Mouse (Mus musculus): Measurements from ENCODE around the gene Bag6.
"Not testable (repeated sequence)": the region's sequence is repeated elsewhere in the genome, so short reads cannot be mapped to it uniquely, and the experiment has no call there.

Bag6 gene

DNA sequence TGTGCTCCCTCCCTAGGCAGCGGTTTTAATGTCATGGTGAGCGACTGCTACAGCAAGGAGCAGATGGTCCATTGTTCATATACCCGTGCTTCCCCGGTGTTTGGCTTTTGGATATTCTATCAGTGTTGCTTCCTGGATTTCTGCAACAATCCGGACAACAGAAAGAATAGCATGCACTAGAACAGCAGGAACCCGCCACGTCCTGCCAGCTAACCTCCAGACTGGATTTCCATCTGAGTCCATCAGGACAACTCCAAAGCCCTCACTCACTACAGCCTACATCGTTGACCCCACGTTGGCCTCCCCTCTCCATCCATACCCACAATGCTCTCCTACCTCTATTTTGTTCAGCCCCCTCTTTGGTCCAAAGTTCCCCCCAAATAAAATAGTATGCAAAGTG is 23.2 kb upstream of the Bag6 start:
- no peak for DNase-seq (ENCODE audit: low spot score in 2 of 2)

- no peak for DNase-seq (ENCODE audit: low spot score in 2 of 2)
Observed at GRCm38 (mm10) chr17:35115046-35116019, 19.6 kb upstream of the Bag6 start, which contains the start of gene Ly6g5b. Ly6g5b (minus strand) TSS chr17:35115428.

- no peak for DNase-seq (ENCODE audit: low spot score in 2 of 2)
Observed at GRCm38 (mm10) chr17:35120745-35121142, 14.2 kb upstream of the Bag6 start.

GRCm38 (mm10) chr17:35121143-35121799 is 13.7 kb upstream of the Bag6 start, which contains the start of gene Gpank1:
Gpank1 (plus strand) TSS chr17:35121455.
- DNase-seq (ENCODE audit: low spot score in 2 of 2): peak; percentile 91 to 97

- DNase-seq (ENCODE audit: low spot score in 2 of 2): peak in 1 of 2 experiments; percentile 58
Observed at GRCm38 (mm10) chr17:35121871-35122303, 13.1 kb upstream of the Bag6 start, which contains the start of gene Csnk2b. Csnk2b (minus strand) TSS chr17:35122053.

GRCm38 (mm10) chr17:35123287-35123686 is 11.7 kb upstream of the Bag6 start:
- not testable (repeated sequence) for DNase-seq (ENCODE audit: low spot score in 2 of 2)

DNA sequence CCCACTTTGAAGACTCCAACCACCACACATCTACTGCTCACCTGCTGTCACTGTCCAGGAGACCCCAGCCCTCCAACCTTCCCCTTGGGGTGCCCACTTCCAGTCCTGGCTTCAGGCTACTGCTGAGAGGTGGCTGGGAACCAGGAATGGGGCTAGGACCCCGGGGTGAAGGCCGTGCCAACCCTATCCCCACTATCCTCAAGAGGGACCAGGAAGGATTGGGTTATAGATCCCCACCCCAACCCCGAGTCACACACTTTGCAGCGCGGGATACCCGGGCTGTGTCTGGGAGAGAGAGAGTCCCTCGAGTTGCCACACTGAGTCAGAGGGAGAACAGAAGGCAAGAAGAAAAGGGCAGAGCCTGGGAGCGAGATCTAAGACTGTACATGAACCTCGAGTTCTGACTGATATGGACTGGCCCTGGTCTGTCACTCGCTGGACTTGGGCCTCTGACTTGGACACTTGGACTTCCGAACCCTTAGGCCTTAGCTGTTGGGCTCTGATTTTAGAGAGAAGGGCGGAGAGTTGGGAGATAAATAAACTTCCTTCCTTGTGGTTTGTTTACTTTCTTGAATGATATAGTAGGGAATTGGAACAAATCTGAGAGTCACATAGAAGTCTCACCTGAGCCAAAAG is 10.6 kb upstream of the Bag6 start:
- not testable (repeated sequence) for DNase-seq (ENCODE audit: low spot score in 2 of 2)

DNA sequence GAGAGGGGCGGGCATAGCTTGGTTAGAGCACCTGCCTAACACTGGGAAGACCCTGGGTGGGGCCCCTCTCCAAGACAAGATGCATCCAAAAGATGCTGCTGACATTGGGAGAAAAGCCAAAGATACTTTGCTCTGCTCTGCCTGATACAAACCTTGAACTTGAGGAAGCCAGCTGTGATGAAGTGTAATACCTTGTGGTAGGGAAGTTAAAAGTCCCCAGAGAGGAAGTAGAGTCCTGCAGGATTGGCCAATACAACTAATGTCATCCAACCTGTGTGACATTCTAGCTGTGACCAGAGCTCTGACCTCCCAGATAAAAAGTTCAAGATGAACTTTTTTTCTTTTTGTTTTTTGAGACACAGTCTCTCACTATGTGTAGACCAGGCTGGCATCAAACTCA is 9.9 kb upstream of the Bag6 start:
- DNase-seq (ENCODE audit: low spot score in 2 of 2): no peak

- no peak for DNase-seq (ENCODE audit: low spot score in 2 of 2)
Observed at GRCm38 (mm10) chr17:35125578-35125977, 9.4 kb upstream of the Bag6 start.

- peak; percentile 52 to 61 for DNase-seq (ENCODE audit: low spot score in 2 of 2)
Observed at GRCm38 (mm10) chr17:35126206-35126611, 8.8 kb upstream of the Bag6 start, which contains the start of gene D17H6S53E. D17H6S53E (plus strand) TSS chr17:35126373.

GRCm38 (mm10) chr17:35127017-35127416 is 8.0 kb upstream of the Bag6 start:
- DNase-seq (ENCODE audit: low spot score in 2 of 2): no peak

- DNase-seq (ENCODE audit: low spot score in 2 of 2): no peak
Observed at GRCm38 (mm10) chr17:35128996-35129395, 6.0 kb upstream of the Bag6 start.

GRCm38 (mm10) chr17:35131038-35131437 is 3.9 kb upstream of the Bag6 start:
- no peak for DNase-seq (ENCODE audit: low spot score in 2 of 2)

DNA sequence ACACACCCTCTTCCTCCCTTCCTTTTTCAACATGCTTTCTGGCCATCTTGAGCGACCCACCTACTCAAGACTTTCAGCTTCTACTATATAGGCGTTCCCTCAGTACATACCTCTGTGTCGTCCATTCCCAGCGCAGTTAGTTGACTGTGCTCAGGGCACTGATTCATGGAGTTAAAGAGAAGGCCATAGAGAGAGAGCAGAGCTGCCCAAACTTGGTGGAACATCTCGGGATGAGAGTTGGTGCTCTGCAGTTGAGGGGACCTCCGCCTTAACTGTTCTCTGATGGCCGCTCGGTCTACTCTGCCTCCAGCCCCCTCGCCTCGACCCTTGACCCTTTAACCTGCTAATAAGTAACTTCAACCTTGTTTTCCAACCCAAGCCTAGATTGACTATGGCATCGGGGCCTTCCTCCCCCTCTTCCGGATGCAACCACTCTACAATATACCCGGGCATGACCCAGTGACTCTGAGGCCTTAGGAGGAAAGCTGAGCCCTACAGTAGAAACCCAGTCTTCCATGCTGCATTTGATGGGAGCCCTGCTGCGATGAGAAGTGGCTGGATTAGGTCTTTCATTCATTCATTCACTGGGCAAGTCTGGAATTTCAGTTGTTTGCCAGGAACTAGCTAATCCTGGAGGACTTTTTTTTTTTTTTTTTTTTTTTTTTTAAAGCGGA is 3.3 kb upstream of the Bag6 start, which contains the start of gene Apom:
TSS of gene Apom (minus strand) at position 551 of the 674 bp plus-strand sequence.
- DNase-seq (ENCODE audit: low spot score in 2 of 2): no peak

DNA sequence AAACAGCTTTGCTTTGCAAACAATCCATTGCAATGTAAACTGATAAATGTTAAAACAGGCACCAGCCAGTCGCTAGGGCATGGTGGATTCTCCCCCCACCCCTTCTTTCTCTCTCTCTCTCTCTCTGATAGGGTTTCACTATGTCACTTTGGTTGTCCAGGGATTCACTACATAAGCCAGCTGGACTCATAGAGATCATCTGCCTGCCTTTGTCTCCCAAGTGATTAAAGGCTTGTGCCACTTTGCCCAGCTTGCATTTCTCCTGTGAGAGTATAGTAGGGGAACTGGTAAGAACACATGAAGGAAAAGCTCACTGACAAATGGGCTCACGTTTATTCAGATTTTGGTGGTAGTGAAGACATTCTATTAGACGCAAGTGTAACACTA is 2.8 kb upstream of the Bag6 start:
- no peak for DNase-seq (ENCODE audit: low spot score in 2 of 2)

- DNase-seq (ENCODE audit: low spot score in 2 of 2): no peak
Observed at GRCm38 (mm10) chr17:35133517-35133916, 1.5 kb upstream of the Bag6 start.

GRCm38 (mm10) chr17:35135591-35136320 is 778 bp downstream of the Bag6 start:
- DNase-seq (ENCODE audit: low spot score in 2 of 2): no peak

- no peak for DNase-seq (ENCODE audit: low spot score in 2 of 2)
Observed at GRCm38 (mm10) chr17:35139269-35139668, 4.3 kb downstream of the Bag6 start.

DNA sequence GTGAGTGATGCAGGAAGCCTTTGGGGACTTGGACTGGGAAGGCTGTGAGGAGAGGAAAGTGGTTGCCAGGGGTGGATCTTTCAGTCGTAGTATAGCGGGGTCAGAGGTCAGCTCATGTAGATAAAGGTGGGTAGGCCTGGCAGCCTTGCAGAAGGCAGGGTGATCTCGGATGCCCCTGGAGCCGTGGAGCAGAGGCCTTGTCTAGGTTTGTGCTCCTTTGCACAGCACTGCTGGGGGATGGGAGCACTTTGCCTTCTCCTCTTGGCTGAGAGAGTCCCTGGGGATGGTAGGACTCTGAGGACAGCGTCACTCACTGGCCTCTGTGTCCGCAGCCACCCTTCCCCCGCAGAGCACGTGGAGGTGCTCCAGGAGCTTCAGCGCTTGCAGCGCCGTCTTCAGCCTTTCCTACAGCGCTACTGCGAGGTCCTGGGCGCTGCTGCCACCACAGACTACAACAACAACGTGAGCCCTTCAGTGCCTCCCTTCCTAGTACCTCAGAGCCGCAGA is 5.6 kb downstream of the Bag6 start:
- DNase-seq (ENCODE audit: low spot score in 2 of 2): no peak

DNA sequence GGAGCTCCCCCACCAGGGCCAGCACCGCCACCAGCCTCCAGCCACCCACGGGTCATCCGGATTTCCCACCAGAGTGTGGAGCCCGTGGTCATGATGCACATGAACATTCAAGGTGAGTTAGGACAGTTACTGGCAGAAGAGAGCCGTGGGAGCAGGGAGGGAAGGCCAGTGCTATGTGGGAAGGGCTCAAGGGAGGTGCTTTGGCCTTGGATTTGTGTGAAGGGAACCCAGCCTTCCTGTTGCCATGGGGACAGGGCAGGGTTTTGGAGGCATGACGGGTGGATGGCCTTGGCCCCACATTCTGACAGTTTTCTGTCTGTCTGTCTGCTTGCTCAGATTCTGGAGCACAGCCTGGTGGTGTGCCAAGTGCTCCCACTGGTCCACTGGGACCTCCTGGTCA is 7.0 kb downstream of the Bag6 start:
- no peak for DNase-seq (ENCODE audit: low spot score in 2 of 2)
